Mouse (Mus musculus): ENCODE measurements around the gene Gm6217.
"Not testable (repeated sequence)": the region's sequence is repeated elsewhere in the genome, so short reads cannot be mapped to it uniquely, and the experiment has no call there.

Gm6217 gene

GRCm38 (mm10) chr1:82924650-82925049 lies 6.5 kb downstream of the Gm6217 start, which contains the start of gene A030014E15Rik:
Gene A030014E15Rik, plus strand, starts transcription at chr1:82924917.
- no peaks in the 10 kb centered on the region for H3K36me3 ChIP-seq (ENCODE audit: control insufficient read depth, insufficient read depth, low read length, poor library complexity, severe bottlenecking)
- DNase-seq (ENCODE audit: low read depth, low spot score), result no peak

GRCm38 (mm10) chr1:82913434-82913833 lies 17.8 kb downstream of the Gm6217 start:
- not testable (repeated sequence) for DNase-seq (ENCODE audit: low read depth, low spot score); H3K36me3 ChIP-seq (ENCODE audit: control insufficient read depth, insufficient read depth, low read length, poor library complexity, severe bottlenecking); H3K27me3 ChIP-seq (ENCODE audit: control insufficient read depth, insufficient read depth, low read length, poor library complexity, severe bottlenecking)

More at GRCm38 (mm10) chr1:82924650-82925049, 6.5 kb downstream of the Gm6217 start, which contains the start of gene A030014E15Rik:
- no peaks in the 10 kb centered on the region for H3K27me3 ChIP-seq (ENCODE audit: control insufficient read depth, insufficient read depth, low read length, poor library complexity, severe bottlenecking)

- no peaks in the 10 kb centered on the region for H3K36me3 ChIP-seq (ENCODE audit: control insufficient read depth, insufficient read depth, low read length, poor library complexity, severe bottlenecking)
- no peak for DNase-seq (ENCODE audit: low read depth, low spot score)
- H3K27me3 ChIP-seq (ENCODE audit: control insufficient read depth, insufficient read depth, low read length, poor library complexity, severe bottlenecking), result no peaks in the 10 kb centered on the region
Measured at GRCm38 (mm10) chr1:82913025-82913424, 18.2 kb downstream of the Gm6217 start, which contains the start of gene A030005L19Rik. Gene A030005L19Rik, plus strand, starts transcription at chr1:82913325.

- no peak for DNase-seq (ENCODE audit: low read depth, low spot score)
- H3K27me3 ChIP-seq (ENCODE audit: control insufficient read depth, insufficient read depth, low read length, poor library complexity, severe bottlenecking), result no peaks in the 10 kb centered on the region
Measured at GRCm38 (mm10) chr1:82905886-82906285, 25.3 kb downstream of the Gm6217 start.

GRCm38 (mm10) chr1:82901201-82901600 lies 30.0 kb downstream of the Gm6217 start:
- Histone ChIP-seq H3K36me3 (ENCODE audit: control insufficient read depth, insufficient read depth, low read length, poor library complexity, severe bottlenecking) (peaks cover 2% of the 10 kb centered on the region; the same call in 1 of the 2 replicates), H3K27me3 (ENCODE audit: control insufficient read depth, insufficient read depth, low read length, poor library complexity, severe bottlenecking) (no peaks in the 10 kb centered on the region)
- no peak for DNase-seq (ENCODE audit: low read depth, low spot score)

More at GRCm38 (mm10) chr1:82905886-82906285, 25.3 kb downstream of the Gm6217 start:
- H3K36me3 ChIP-seq (ENCODE audit: control insufficient read depth, insufficient read depth, low read length, poor library complexity, severe bottlenecking), result no peaks in the 10 kb centered on the region

DNA sequence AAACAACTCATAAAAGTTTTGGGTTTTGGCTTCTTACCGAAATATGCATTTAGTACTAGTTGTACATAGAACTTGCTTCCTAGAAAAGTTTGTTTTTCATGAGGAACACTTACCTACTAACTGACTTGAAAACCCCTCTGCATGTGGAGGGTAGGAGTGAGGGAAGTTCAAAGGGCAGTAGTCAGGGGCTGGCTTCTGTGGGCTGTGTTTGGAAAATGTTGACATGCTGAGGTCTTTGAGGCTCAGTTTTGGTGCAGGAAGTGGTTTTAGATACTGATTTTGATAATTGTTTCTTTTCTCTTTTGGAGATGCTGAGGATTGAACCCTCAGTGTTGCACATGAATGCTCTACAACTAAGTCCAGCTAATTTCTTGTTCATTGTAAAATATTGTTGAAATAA lies 30.6 kb downstream of the Gm6217 start:
- no peak for DNase-seq (ENCODE audit: low read depth, low spot score)
- Histone ChIP-seq H3K27me3 (ENCODE audit: control insufficient read depth, insufficient read depth, low read length, poor library complexity, severe bottlenecking) (no peaks in the 10 kb centered on the region), H3K36me3 (ENCODE audit: control insufficient read depth, insufficient read depth, low read length, poor library complexity, severe bottlenecking) (peaks cover 2% of the 10 kb centered on the region; the same call in 1 of the 2 replicates)

- H3K27me3 ChIP-seq (ENCODE audit: control insufficient read depth, insufficient read depth, low read length, poor library complexity, severe bottlenecking), result no peaks in the 10 kb centered on the region
- H3K36me3 ChIP-seq (ENCODE audit: control insufficient read depth, insufficient read depth, low read length, poor library complexity, severe bottlenecking), result peaks cover 6% of the 10 kb centered on the region
- no peak for DNase-seq (ENCODE audit: low read depth, low spot score)
Measured at GRCm38 (mm10) chr1:82893269-82893668, 37.9 kb downstream of the Gm6217 start.
